Mouse (Mus musculus) thymus, adult 2 months (tissue): Measurements from ENCODE around the gene Klk8.

Source experiments
- CTCF ChIP-seq: fragments of 200-500 bp; IDR thresholded peaks from 2 replicates; pipeline ENCODE4 v1.5.1; 2012; ENCODE audit warnings: mild to moderate bottlenecking, control low read depth, low read length, moderate library complexity, borderline replicate concordance; ENCODE audit not compliant: control insufficient read depth, poor library complexity, insufficient read depth; ENCODE audit errors: extremely low read depth
- POLR2A ChIP-seq: fragments of 200-500 bp; IDR thresholded peaks from 2 replicates; pipeline ENCODE4 v1.6.1; 2012; ENCODE audit warnings: mild to moderate bottlenecking, low read length, control low read depth, moderate library complexity; ENCODE audit not compliant: control insufficient read depth, poor library complexity, insufficient read depth; ENCODE audit errors: extremely low read depth

- TF ChIP-seq CTCF (no peak), POLR2A (no peak)
Measured at GRCm38 (mm10) chr7:43771916-43772315, 25.5 kb upstream of the Klk8 start.
